Comparison of ENCODE assay signal across 7 mouse cellular contexts in genomic region chr12:54830574-54830973, GRCm38 (mm10). TPM values are rescaled to one million over a fixed set of nuclear protein-coding genes. Genes with fewer than 3 reads are reported as not detected.
A peak's percentile ranks its signal among the peaks of the same experiment; 100 is the strongest.
DNase-seq lines count a peak whose midpoint lies in the region; ATAC-seq and TF ChIP-seq lines count a peak whose summit lies in the region.

No protein-coding gene starts in this region.

- TF ChIP-seq POLR2A in small intestine, adult 2 months (IDR thresholded peaks at IDR 0.05; ENCODE audit: low read depth, low read length): no peak

- WGBS in intestine, postnatal 0 days: 14% methylated on average over 6 of the region's 6 CpGs
- WGBS in midbrain, embryonic 13.5 days: 16% methylated on average over 6 of the region's 6 CpGs
- 13% methylated on average over 6 of the region's 6 CpGs for WGBS in small intestine, adult 2 months

- no peak overlapping the region for H3K4me3 ChIP-seq in intestine, postnatal 0 days (ENCODE audit: low read depth, low read length)
- no peak overlapping the region for H3K4me3 ChIP-seq in midbrain, embryonic 13.5 days (replicated peaks)
- H3K4me3 ChIP-seq in small intestine, adult 2 months (ENCODE audit: low read depth, low read length): no peak overlapping the region

- H3K9ac ChIP-seq in intestine, postnatal 0 days (ENCODE audit: low read depth, low read length): no peak overlapping the region
- no peak overlapping the region for H3K9ac ChIP-seq in midbrain, embryonic 13.5 days (replicated peaks)

- ATAC-seq in common myeloid progenitor, adult 5-6 weeks (replicated peaks; ENCODE audit: low read depth, poor library complexity, severe bottlenecking): peak; percentile 88
- no peak for ATAC-seq in intestine, postnatal 0 days
- peak; percentile 84 for ATAC-seq in midbrain, embryonic 13.5 days

- H3K27me3 ChIP-seq in intestine, postnatal 0 days (replicated peaks; ENCODE audit: control insufficient read depth, insufficient read depth, low read length): no peaks in the 10 kb centered on the region
- no peaks in the 10 kb centered on the region for H3K27me3 ChIP-seq in midbrain, embryonic 13.5 days
- no peaks in the 10 kb centered on the region for H3K27me3 ChIP-seq in small intestine, adult 2 months (ENCODE audit: control insufficient read depth, insufficient read depth, low read length)

- intact Hi-C loops in left cerebral cortex, postnatal 25 days (cut with DNase I): loop anchor here (1.0 to 10.0 kb wide), 2 partner anchors 49 to 464 kb away; partner anchors contain the start of gene 1110008L16Rik

- 0 out of 2 replicates have a peak, but pooled peaks cover 5% of the 10 kb centered on the region for H3K4me1 ChIP-seq in intestine, postnatal 0 days (replicated peaks; ENCODE audit: control insufficient read depth, insufficient read depth, low read length)
- peaks cover 9% of the 10 kb centered on the region for H3K4me1 ChIP-seq in midbrain, embryonic 13.5 days (replicated peaks)
- H3K4me1 ChIP-seq in small intestine, adult 2 months (ENCODE audit: control insufficient read depth, insufficient read depth, insufficient read length, low read length): peaks cover 2% of the 10 kb centered on the region; the same call in 1 of the 2 replicates

- no peaks in the 10 kb centered on the region for H3K9me3 ChIP-seq in intestine, postnatal 0 days (ENCODE audit: control insufficient read depth)
- no peaks in the 10 kb centered on the region for H3K9me3 ChIP-seq in midbrain, embryonic 13.5 days

- H3K4me2 ChIP-seq in intestine, postnatal 0 days (replicated peaks; ENCODE audit: low read depth): no peak overlapping the region
- H3K4me2 ChIP-seq in midbrain, embryonic 13.5 days (replicated peaks): no peak overlapping the region

- H3K36me3 ChIP-seq in intestine, postnatal 0 days (ENCODE audit: control insufficient read depth, insufficient read depth): no peaks in the 10 kb centered on the region
- no peaks in the 10 kb centered on the region for H3K36me3 ChIP-seq in midbrain, embryonic 13.5 days
- H3K36me3 ChIP-seq in small intestine, adult 2 months (ENCODE audit: control insufficient read depth, insufficient read depth, low read length): no peaks in the 10 kb centered on the region

- peak; percentile 79 to 92 for DNase-seq in adrenal gland, adult (ENCODE audit: inconsistent age in 2 of 2, low spot score in 1 of 2)
- peak; percentile 62 to 64 for DNase-seq in gastrocnemius, adult 8-10 months (ENCODE audit: low spot score in 2 of 2)
- DNase-seq in left cerebral cortex, postnatal 25 days (ENCODE audit: low spot score in 2 of 2): peak; percentile 75 to 89

- peak; percentile 95 for TF ChIP-seq CTCF in intestine, postnatal 0 days (IDR thresholded peaks at IDR 0.05; ENCODE audit: low read depth)
- TF ChIP-seq CTCF in small intestine, adult 2 months (IDR thresholded peaks at IDR 0.05; ENCODE audit: extremely low read depth, insufficient read length, insufficient replicate concordance, low read depth, low read length): peak; percentile 89; the same call in 1 of the 2 replicates

- no peak overlapping the region for H3K27ac ChIP-seq in intestine, postnatal 0 days (ENCODE audit: low read depth, low read length)
- no peak overlapping the region for H3K27ac ChIP-seq in midbrain, embryonic 13.5 days
- no peak overlapping the region for H3K27ac ChIP-seq in small intestine, adult 2 months (ENCODE audit: insufficient read depth, low read depth, low read length)

RNA-seq across cellular contexts. Expression of gene Cfl2, which starts 32.1 kb away (rescaled TPM):
- 18.6 and 39.9 TPM in 2 replicates for total RNA-seq in common myeloid progenitor, adult 5-6 weeks (2017)
- 100 to 1,000 TPM; 479 to 530 (median 494) TPM for total RNA-seq in gastrocnemius, adult 8-10 months (2022)
- polyA plus RNA-seq in intestine, postnatal 0 days (2015; fragmentation: Nextera tagmentation; extraction: Ambion mirVana): 133 and 138 TPM in 2 replicates
- 100 to 1,000 TPM; 111 to 116 TPM for total RNA-seq in left cerebral cortex, postnatal 25 days (2021)
- 284 and 299 TPM in 2 replicates for polyA plus RNA-seq in midbrain, embryonic 13.5 days (2015; fragmentation: Nextera tagmentation; extraction: Ambion mirVana)
- 0.75 and 0.85 TPM in 2 replicates for polyA plus RNA-seq in small intestine, adult 2 months (2012; rRNA removed)

RNA-seq across cellular contexts. Expression of gene Snx6, which starts 35.1 kb away (rescaled TPM):
- 74.9 and 106 TPM in 2 replicates for total RNA-seq in common myeloid progenitor, adult 5-6 weeks (2017)
- 10 to 100 TPM; 19.1 to 21.2 (median 19.7) TPM for total RNA-seq in gastrocnemius, adult 8-10 months (2022)
- 167 and 187 TPM in 2 replicates for polyA plus RNA-seq in intestine, postnatal 0 days (2015; fragmentation: Nextera tagmentation; extraction: Ambion mirVana)
- total RNA-seq in left cerebral cortex, postnatal 25 days (2021): 10 to 100 TPM; 39.7 to 48.2 TPM
- 183 and 192 TPM in 2 replicates for polyA plus RNA-seq in midbrain, embryonic 13.5 days (2015; fragmentation: Nextera tagmentation; extraction: Ambion mirVana)
- polyA plus RNA-seq in small intestine, adult 2 months (2012; rRNA removed): 3.3 and 14.1 TPM in 2 replicates

Comparison
In these comparisons a context has a peak if more than half of its experiments do, and no peak if none do; other contexts are left out.
1. RNA of gene Cfl2, which starts 32.1 kb away (total RNA-seq): 479 to 530 TPM in gastrocnemius, adult 8-10 months; 111 to 116 TPM in left cerebral cortex, postnatal 25 days and 18.6 to 39.9 TPM in common myeloid progenitor, adult 5-6 weeks; every median in the first group is over 4 times any median in the second.
2. Peak in every context shown above with its lines, with median percentiles within 50 percentile points of each other: DNase-seq.